Mouse (Mus musculus): ENCODE measurements around the gene Telo2. TPM values are rescaled to one million over a fixed set of nuclear protein-coding genes. Genes with fewer than 3 reads are reported as not detected.

Gene Telo2
- polyA plus RNA-seq, 1 experiment: 18.3 TPM

GRCm38 (mm10) chr17:25100052-25100451 is 15.7 kb downstream of the Telo2 start:
- no peak for TF ChIP-seq MYOG (IDR thresholded peaks at IDR 0.05; ENCODE audit: control insufficient read depth, extremely low read depth, insufficient read length)
- no peak for TF ChIP-seq FOSL1 (IDR thresholded peaks at IDR 0.05; ENCODE audit: insufficient read depth, low read length, poor library complexity, severe bottlenecking)
- TF ChIP-seq CEBPB (IDR thresholded peaks at IDR 0.05; ENCODE audit: low read depth): no peak
- TF ChIP-seq MYOD1 (IDR thresholded peaks at IDR 0.05; ENCODE audit: control insufficient read depth, insufficient read length, low read depth): no peak
- no peak for TF ChIP-seq CTCF (IDR thresholded peaks at IDR 0.05; ENCODE audit: control insufficient read depth, insufficient read depth, insufficient read length)
- no peak for TF ChIP-seq USF1 (IDR thresholded peaks at IDR 0.05; ENCODE audit: low read depth)
- TF ChIP-seq MAX (IDR thresholded peaks at IDR 0.05): no peak
- H3K79me3 ChIP-seq (ENCODE audit: low read depth): no peaks in the 10 kb centered on the region
- H3K4me3 ChIP-seq (ENCODE audit: insufficient read depth, poor library complexity, severe bottlenecking): no peak overlapping the region
- H3ac ChIP-seq (ENCODE audit: control insufficient read depth, insufficient read length, low read depth): no peak overlapping the region
- no peaks in the 10 kb centered on the region for H3K27me3 ChIP-seq (ENCODE audit: control insufficient read depth, insufficient read depth, insufficient read length)
- no peaks in the 10 kb centered on the region for H3K79me2 ChIP-seq (ENCODE audit: control insufficient read depth, insufficient read depth)
- H3K36me3 ChIP-seq (ENCODE audit: control insufficient read depth, insufficient read depth): peaks cover 25% of the 10 kb centered on the region

DNA sequence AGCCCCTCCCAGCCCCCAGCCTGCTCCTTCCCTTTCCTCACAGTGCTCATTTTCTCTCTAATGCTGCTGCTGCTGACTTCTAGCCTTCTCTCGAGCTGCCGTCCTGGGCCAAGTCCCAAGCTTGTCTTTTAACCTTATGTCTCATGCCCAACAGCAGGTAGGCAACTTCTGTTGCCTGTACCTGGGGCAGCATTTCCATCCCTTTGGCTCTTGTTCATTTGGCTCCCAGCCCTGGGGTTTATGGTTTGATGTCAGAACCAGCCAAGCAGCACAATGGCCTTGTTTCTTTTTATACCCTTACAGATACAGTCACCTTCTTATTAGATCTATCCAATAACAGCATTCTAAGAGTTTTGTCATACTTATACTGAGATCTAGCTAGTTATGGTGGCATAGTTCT is 19.5 kb downstream of the Telo2 start:
- H3K4me3 ChIP-seq (ENCODE audit: insufficient read depth, poor library complexity, severe bottlenecking): no peak overlapping the region
- H3K79me3 ChIP-seq (ENCODE audit: low read depth): no peaks in the 10 kb centered on the region
- no peak overlapping the region for H3ac ChIP-seq (ENCODE audit: control insufficient read depth, insufficient read length, low read depth)
- H3K27me3 ChIP-seq (ENCODE audit: control insufficient read depth, insufficient read depth, insufficient read length): no peaks in the 10 kb centered on the region
- H3K79me2 ChIP-seq (ENCODE audit: control insufficient read depth, insufficient read depth): no peaks in the 10 kb centered on the region
- TF ChIP-seq CTCF (IDR thresholded peaks at IDR 0.05; ENCODE audit: control insufficient read depth, insufficient read depth, insufficient read length) (no peak), MYOD1 (IDR thresholded peaks at IDR 0.05; ENCODE audit: control insufficient read depth, insufficient read length, low read depth) (no peak), MYOG (IDR thresholded peaks at IDR 0.05; ENCODE audit: control insufficient read depth, extremely low read depth, insufficient read length) (no peak), MAX (IDR thresholded peaks at IDR 0.05) (no peak), USF1 (IDR thresholded peaks at IDR 0.05; ENCODE audit: low read depth) (no peak), CEBPB (IDR thresholded peaks at IDR 0.05; ENCODE audit: low read depth) (no peak)
- H3K36me3 ChIP-seq (ENCODE audit: control insufficient read depth, insufficient read depth): peaks cover 9% of the 10 kb centered on the region

DNA sequence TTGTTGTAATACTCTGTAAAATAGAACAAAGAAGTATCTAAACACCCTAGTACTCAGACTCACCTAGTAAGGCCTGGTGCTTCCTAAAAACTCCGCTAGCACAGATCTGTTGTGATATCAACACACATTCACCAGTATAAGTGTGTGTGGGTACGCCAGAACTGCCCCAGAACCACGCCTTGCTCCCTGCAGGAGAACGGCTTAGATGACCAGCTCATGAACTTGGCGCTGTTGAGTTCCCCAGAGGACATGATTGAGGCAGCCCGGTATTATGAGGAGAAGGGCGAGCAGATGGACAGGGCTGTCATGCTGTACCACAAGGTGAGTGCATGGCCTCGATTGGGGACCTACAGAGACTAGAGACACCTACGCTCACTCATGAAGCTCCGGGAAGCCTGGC is 25.3 kb downstream of the Telo2 start:
- no peaks in the 10 kb centered on the region for H3K36me3 ChIP-seq (ENCODE audit: control insufficient read depth, insufficient read depth)
- no peak overlapping the region for H3ac ChIP-seq (ENCODE audit: control insufficient read depth, insufficient read length, low read depth)
- H3K79me3 ChIP-seq (ENCODE audit: low read depth): no peaks in the 10 kb centered on the region
- no peaks in the 10 kb centered on the region for H3K79me2 ChIP-seq (ENCODE audit: control insufficient read depth, insufficient read depth)
- TF ChIP-seq MAX (IDR thresholded peaks at IDR 0.05) (no peak), CTCF (IDR thresholded peaks at IDR 0.05; ENCODE audit: control insufficient read depth, insufficient read depth, insufficient read length) (no peak), MYOG (IDR thresholded peaks at IDR 0.05; ENCODE audit: control insufficient read depth, extremely low read depth, insufficient read length) (no peak), MYOD1 (IDR thresholded peaks at IDR 0.05; ENCODE audit: control insufficient read depth, insufficient read length, low read depth) (no peak), CEBPB (IDR thresholded peaks at IDR 0.05; ENCODE audit: low read depth) (no peak), USF1 (IDR thresholded peaks at IDR 0.05; ENCODE audit: low read depth) (no peak), FOSL1 (IDR thresholded peaks at IDR 0.05; ENCODE audit: insufficient read depth, low read length, poor library complexity, severe bottlenecking) (no peak)
- H3K4me3 ChIP-seq (ENCODE audit: insufficient read depth, poor library complexity, severe bottlenecking): no peak overlapping the region
- H3K27me3 ChIP-seq (ENCODE audit: control insufficient read depth, insufficient read depth, insufficient read length): no peaks in the 10 kb centered on the region

GRCm38 (mm10) chr17:25089158-25089557 is 26.6 kb downstream of the Telo2 start:
- Histone ChIP-seq H3K27me3 (ENCODE audit: control insufficient read depth, insufficient read depth, insufficient read length) (no peaks in the 10 kb centered on the region), H3K79me2 (ENCODE audit: control insufficient read depth, insufficient read depth) (no peaks in the 10 kb centered on the region), H3K79me3 (ENCODE audit: low read depth) (no peaks in the 10 kb centered on the region), H3ac (ENCODE audit: control insufficient read depth, insufficient read length, low read depth) (no peak overlapping the region), H3K36me3 (ENCODE audit: control insufficient read depth, insufficient read depth) (no peaks in the 10 kb centered on the region), H3K4me3 (ENCODE audit: insufficient read depth, poor library complexity, severe bottlenecking) (no peak overlapping the region)
- no peak for TF ChIP-seq MYOD1 (IDR thresholded peaks at IDR 0.05; ENCODE audit: control insufficient read depth, insufficient read length, low read depth)
- TF ChIP-seq USF1 (IDR thresholded peaks at IDR 0.05; ENCODE audit: low read depth): no peak
- TF ChIP-seq MYOG (IDR thresholded peaks at IDR 0.05; ENCODE audit: control insufficient read depth, extremely low read depth, insufficient read length): no peak
- TF ChIP-seq CEBPB (IDR thresholded peaks at IDR 0.05; ENCODE audit: low read depth): no peak
- TF ChIP-seq MAX (IDR thresholded peaks at IDR 0.05): no peak
- no peak for TF ChIP-seq FOSL1 (IDR thresholded peaks at IDR 0.05; ENCODE audit: insufficient read depth, low read length, poor library complexity, severe bottlenecking)
- no peak for TF ChIP-seq CTCF (IDR thresholded peaks at IDR 0.05; ENCODE audit: control insufficient read depth, insufficient read depth, insufficient read length)

DNA sequence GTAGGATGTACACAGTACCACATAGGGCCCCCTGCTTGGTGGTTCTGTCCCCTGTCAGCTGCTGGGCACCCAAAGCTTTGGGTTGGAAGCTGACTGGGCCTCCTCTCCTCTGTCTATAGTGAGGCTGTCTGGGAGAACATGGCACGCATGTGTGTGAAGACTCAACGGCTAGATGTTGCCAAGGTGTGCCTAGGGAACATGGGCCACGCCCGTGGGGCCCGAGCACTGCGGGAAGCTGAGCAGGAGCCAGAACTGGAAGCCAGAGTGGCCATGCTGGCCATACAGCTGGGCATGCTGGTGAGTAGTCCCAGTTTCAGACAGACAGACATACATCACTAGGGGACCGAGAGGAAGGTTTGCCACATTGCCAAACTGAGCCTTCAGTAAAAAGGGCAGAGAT is 29.0 kb downstream of the Telo2 start:
- no peaks in the 10 kb centered on the region for H3K79me2 ChIP-seq (ENCODE audit: control insufficient read depth, insufficient read depth)
- no peak for TF ChIP-seq CTCF (IDR thresholded peaks at IDR 0.05; ENCODE audit: control insufficient read depth, insufficient read depth, insufficient read length)
- TF ChIP-seq MYOD1 (IDR thresholded peaks at IDR 0.05; ENCODE audit: control insufficient read depth, insufficient read length, low read depth): no peak
- no peak for TF ChIP-seq MYOG (IDR thresholded peaks at IDR 0.05; ENCODE audit: control insufficient read depth, extremely low read depth, insufficient read length)
- no peak for TF ChIP-seq CEBPB (IDR thresholded peaks at IDR 0.05; ENCODE audit: low read depth)
- no peak for TF ChIP-seq MAX (IDR thresholded peaks at IDR 0.05)
- H3ac ChIP-seq (ENCODE audit: control insufficient read depth, insufficient read length, low read depth): no peak overlapping the region
- H3K4me3 ChIP-seq (ENCODE audit: insufficient read depth, poor library complexity, severe bottlenecking): no peak overlapping the region
- H3K36me3 ChIP-seq (ENCODE audit: control insufficient read depth, insufficient read depth): no peaks in the 10 kb centered on the region
- no peaks in the 10 kb centered on the region for H3K79me3 ChIP-seq (ENCODE audit: low read depth)
- no peaks in the 10 kb centered on the region for H3K27me3 ChIP-seq (ENCODE audit: control insufficient read depth, insufficient read depth, insufficient read length)

- H3ac ChIP-seq (ENCODE audit: control insufficient read depth, insufficient read length, low read depth): no peak overlapping the region
- no peak overlapping the region for H3K4me3 ChIP-seq (ENCODE audit: insufficient read depth, poor library complexity, severe bottlenecking)
- H3K27me3 ChIP-seq (ENCODE audit: control insufficient read depth, insufficient read depth, insufficient read length): no peaks in the 10 kb centered on the region
- no peak for TF ChIP-seq CTCF (IDR thresholded peaks at IDR 0.05; ENCODE audit: control insufficient read depth, insufficient read depth, insufficient read length)
- TF ChIP-seq MAX (IDR thresholded peaks at IDR 0.05): peak; percentile 57
- no peak for TF ChIP-seq CEBPB (IDR thresholded peaks at IDR 0.05; ENCODE audit: low read depth)
- peak; percentile 93 for TF ChIP-seq MYOD1 (IDR thresholded peaks at IDR 0.05; ENCODE audit: control insufficient read depth, insufficient read length, low read depth)
- no peak for TF ChIP-seq FOSL1 (IDR thresholded peaks at IDR 0.05; ENCODE audit: insufficient read depth, low read length, poor library complexity, severe bottlenecking)
- no peaks in the 10 kb centered on the region for H3K79me3 ChIP-seq (ENCODE audit: low read depth)
- no peaks in the 10 kb centered on the region for H3K36me3 ChIP-seq (ENCODE audit: control insufficient read depth, insufficient read depth)
- H3K79me2 ChIP-seq (ENCODE audit: control insufficient read depth, insufficient read depth): no peaks in the 10 kb centered on the region
These were observed 30.9 kb downstream of the Telo2 start for GRCm38 (mm10) chr17:25084835-25085385.
